Mouse (Mus musculus) CD8-positive naive resting alpha-beta T cell, adult 2 months (primary cell): Measurements from ENCODE around the gene Smim24.
A peak's percentile ranks its signal among the peaks of the same experiment; 100 is the strongest.

Experiments used
- DNase-seq, 2 experiments: peaks; one replicate each; pipeline ENCODE4 v3.0.0; 2022; ENCODE audit warnings: low read depth in 2 of 2, low spot score in 2 of 2

The Smim24 gene

DNA sequence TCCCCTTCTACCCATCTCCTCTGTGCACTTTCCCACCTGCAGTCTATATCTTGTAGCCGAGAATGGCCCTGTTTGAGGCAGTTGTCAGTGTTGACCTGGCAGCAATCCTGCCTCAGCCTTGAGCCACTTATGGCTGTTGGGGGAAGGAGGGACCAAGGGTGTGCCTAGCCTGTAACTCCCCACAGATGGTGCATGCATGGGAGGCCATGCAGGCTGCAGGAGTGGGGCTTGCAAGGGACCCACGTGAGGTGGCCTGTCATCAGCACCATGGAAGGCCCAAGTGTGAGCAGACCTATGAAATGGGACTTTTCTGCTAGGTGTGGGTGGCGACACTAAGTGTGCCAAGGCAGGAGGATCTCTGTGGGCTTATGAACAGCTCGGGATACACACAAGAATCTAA is 27.8 kb upstream of the Smim24 start:
- no peak for DNase-seq

- no peak for DNase-seq
Observed at GRCm38 (mm10) chr10:81365672-81366476, 27.0 kb upstream of the Smim24 start, which contains the start of gene 4930404N11Rik. Gene 4930404N11Rik, minus strand, starts transcription at chr10:81365816.

- DNase-seq: no peak
Observed at GRCm38 (mm10) chr10:81366477-81367206, 26.2 kb upstream of the Smim24 start.

- DNase-seq: no peak
Observed at GRCm38 (mm10) chr10:81367207-81367495, 25.7 kb upstream of the Smim24 start.

- DNase-seq: no peak
Observed at GRCm38 (mm10) chr10:81375322-81375721, 17.5 kb upstream of the Smim24 start.

GRCm38 (mm10) chr10:81376561-81377361 is 16.1 kb upstream of the Smim24 start:
- no peak for DNase-seq

GRCm38 (mm10) chr10:81377362-81377664 is 15.5 kb upstream of the Smim24 start:
- DNase-seq: no peak

DNA sequence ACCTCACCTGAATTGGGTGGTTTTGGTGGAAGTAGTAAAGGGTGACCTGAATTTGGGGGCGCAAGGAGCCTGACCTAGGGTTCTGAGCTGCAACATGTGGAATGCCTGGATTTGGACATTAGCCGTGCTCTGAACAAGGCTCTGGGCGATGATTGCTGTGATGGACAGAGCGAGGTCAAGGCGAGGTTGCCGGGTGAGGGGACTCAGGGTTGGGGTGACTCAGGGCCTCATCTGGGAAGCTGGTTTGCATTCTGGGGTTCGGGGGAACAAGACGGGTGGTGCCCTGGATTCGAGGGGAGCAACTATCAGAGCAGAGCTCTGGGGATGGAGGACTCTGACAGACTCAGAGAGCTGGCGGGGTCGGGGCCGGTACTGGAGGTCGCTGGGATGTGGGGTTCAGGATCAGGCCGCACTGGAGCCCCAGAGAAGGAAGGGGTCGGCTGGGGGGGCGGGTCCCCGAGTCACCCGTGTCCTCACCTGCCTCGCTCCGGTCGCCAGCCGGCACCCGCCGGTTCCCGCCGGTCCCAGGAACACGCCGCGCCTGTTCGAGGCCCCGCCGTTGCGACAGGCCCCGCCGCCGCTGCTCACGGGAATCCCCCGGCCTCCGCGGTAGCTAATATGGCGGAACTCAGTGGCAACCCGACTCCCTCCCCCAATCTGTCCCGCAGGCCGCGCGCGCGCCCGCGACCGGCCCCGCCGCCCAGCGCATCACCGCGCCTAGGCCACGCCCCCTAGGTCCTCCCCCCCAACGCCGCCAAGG is 14.9 kb upstream of the Smim24 start, which contains the start of gene Fzr1:
Fzr1 (minus strand) TSS at position 724 of the 760 bp plus-strand sequence.
- no peak for DNase-seq

DNA sequence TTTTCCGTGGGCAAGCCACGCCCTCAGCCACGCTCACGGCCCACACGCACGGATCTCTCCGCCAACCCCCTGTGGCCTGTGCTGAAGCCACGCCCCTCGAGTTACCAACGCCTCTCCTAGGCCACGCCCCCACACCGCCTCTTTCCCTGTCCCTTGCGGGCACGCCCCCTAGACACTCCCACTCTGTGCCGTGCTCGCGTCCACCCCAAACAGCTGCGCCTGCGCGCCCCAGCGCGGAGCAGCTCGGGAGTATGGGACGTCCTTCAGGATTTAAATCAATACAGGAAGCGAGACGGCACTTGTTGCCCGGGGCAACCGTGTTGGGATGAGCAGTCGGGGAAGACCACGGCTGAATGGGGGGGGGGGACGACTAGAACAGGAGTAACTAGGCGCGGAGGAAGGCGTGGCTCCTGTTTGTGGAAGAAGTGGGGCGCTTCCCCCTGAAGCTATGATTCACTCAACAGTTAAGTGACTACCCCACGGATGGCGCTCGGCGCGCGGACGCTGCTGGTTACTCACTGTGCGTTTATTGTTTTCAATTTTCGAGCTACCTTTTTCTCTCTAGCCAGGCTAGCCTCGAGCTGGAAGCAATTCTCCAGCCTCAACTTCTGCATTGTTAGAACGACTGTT is 14.2 kb upstream of the Smim24 start:
- peak; percentile 100 for DNase-seq

DNA sequence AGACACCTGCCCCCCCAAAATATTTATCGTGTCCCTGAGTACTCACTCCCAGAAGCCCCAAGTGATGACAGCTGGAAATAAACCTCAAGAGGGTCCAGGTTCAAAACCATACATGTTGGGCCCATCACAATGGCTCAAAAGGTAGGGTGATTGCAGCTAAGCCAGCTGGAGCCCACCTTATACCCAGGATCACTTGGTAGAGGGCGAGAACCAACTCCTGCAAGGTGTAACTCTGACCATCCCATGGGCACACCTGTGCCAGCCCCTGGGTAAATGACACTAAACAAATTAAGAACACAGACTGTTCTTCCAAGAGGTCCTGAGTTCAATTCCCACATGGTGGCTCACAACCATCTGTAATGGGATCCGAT is 13.7 kb upstream of the Smim24 start:
- no peak for DNase-seq

- DNase-seq: no peak
Observed at GRCm38 (mm10) chr10:81379809-81380378, 13.0 kb upstream of the Smim24 start.

DNA sequence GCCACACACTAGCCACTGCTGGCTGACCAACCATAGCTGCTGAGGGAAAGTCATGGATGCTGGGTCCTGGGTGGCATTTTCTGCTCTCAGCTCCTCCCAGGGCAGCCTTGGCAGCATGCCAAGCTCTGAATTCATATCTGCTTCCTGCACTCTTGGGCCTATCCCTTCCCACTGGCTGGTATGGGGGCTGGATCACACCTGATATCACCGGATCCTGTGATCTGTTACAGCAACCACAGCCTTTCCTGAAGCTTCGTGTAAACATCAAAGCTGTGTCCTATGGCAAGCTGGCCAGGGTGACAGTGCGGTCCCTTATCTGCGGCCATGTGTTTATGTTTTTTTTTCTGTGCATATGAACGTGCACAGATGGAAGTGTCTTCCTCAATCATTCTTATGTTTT is 10.8 kb upstream of the Smim24 start:
- DNase-seq: no peak

DNA sequence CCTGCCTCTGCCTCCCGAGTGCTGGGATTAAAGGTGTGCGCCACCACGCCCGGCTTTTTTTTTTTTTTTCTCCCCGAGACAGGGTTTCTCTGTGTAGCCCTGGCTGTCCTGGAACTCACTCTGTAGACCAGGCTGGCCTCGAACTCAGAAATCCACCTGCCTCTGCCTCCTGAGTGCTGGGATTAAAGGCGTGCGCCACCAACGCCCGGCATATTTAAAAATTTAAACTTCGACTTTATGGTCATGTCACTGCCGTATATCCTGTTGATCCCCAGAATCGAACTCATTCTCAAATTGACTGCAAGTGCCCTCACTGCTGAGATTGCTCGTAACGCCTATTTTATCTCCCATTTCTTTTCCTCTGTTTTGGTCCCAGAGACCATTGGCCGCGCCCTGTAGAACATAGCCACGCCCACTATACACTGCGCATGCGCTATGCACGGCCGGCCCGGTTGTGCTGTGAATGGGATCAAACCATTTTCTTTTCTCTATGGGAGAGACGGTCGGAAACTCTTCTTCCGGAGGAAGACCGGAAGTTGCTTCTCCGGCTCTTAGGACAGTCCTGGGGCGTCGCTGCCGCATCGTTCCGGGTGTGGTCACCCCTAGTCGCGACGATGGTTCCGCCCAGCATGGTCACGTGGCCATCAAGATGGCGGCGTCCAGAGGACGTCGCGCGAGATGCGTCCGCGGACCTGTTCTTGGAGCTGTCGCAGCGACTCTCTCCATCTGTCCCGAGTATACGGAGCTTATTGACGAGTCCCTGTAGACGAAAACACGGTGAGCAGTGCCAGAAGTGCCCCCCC is 8.8 kb upstream of the Smim24 start, which contains the start of the genes Dohh and Gm48551:
Dohh (plus strand) TSS at position 627 of the 803 bp plus-strand sequence.
Gm48551 (plus strand) TSS at position 665 of the 803 bp plus-strand sequence.
- DNase-seq: peak; percentile 92 to 97

- no peak for DNase-seq
Observed at GRCm38 (mm10) chr10:81384605-81384982, 8.3 kb upstream of the Smim24 start.

GRCm38 (mm10) chr10:81385603-81386306 is 7.1 kb upstream of the Smim24 start:
- DNase-seq: no peak

DNA sequence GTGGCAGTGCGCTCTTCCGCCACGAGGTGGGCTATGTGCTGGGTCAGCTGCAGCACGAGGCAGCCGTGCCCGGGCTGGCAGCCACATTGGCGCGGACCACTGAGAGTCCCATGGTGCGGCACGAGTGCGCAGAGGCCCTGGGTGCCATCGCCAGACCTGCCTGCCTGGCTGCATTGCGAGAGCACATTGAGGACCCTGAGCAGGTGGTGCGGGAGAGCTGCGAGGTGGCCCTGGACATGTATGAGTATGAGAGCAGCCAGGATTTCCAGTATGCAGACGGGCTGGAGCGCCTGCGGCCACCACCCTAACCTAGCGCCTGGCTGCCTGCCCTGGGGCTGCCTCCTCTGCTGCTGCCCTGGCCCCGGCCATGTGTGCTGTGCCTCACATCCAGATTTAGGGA is 5.1 kb upstream of the Smim24 start:
- no peak for DNase-seq

DNA sequence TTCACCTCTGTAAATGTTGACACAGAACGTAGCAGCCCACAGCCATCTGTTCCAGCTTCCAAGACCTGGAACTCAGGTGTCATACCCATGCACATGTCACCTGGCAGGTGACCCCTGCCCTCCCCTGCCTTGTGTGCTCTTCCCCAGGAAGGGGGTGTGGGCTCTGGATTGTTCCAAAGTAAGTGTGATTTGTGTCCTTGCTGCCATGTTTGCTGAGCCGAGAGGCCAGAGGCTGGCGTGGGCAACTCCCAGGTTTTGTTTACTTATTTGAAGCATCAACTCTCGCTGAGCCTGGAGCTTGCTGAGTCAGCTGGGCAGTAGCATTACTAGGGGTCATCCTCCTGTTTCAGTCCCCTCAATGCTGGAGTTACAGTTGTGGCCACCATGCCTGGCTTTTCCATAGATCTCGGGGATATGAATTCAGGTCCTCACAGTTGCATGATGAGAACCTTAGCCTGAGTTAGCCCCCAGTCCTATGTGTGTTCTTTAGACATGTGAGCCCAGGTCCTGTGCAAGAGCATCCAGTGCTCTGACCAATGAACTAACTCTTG is 4.3 kb upstream of the Smim24 start, which contains the start of gene Gm48552:
Gm48552 (plus strand) TSS at position 501 of the 551 bp plus-strand sequence.
- no peak for DNase-seq

GRCm38 (mm10) chr10:81389373-81389772 is 3.5 kb upstream of the Smim24 start:
- no peak for DNase-seq
